ENCODE assay signal across 12 mouse cellular contexts in the genomic region with DNA sequence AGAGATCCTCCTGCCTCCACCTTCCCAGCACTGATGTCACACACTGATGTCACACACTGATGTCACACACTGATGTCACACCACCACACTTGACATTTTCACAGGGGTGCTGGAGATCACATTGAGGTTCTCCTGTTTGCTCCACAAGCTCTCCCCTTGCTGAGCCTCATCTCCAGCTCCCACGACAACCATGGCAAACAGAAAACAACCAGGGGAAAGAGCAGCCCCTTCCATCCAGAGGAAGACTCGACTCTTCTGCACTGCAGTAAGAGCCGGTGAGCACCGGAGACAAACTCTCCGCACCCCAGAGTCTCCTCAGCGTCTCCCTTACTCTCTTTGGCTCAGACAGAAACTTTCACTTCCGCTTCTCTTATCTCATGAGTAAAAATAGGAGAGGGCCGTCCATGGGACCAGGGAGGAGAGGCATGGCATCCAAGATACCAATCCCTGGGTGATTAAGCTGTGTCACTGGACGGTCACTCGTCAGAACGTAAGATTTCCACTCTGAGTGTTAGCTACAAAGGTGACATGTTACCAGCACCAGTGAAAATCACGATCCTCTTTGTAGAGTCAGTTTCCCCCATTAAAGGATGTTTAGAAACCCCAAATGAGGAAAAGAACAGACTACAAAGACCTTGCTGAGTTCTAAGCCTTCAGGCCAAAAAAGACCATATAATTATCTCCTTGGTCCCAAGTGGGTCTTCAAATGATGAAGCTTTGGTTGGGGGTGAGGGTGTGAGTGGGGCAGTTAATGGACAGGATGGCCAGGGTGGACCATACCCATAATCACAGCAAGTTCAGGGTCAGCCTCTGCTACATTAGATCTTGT.
DNase-seq lines count a peak whose midpoint lies in the region; ATAC-seq and TF ChIP-seq lines count a peak whose summit lies in the region.
"Had no signal": no experiment of that assay in that cellular context is flagged by ENCODE, and none has a peak within 500 bp of the region (broad histone marks: within the 10 kb centered on the region; RNA-seq: fewer than 3 reads in every experiment).

No protein-coding gene starts in this region.

- H3K27me3 ChIP-seq in heart, adult 2 months (ENCODE audit: control insufficient read depth, insufficient read depth, low read length): no peaks in the 10 kb centered on the region
- H3K27me3 ChIP-seq in forebrain, embryonic 16.5 days (replicated peaks; ENCODE audit: control insufficient read depth, insufficient read depth, low read length): no peaks in the 10 kb centered on the region
- no peaks in the 10 kb centered on the region for H3K27me3 ChIP-seq in cerebellum, adult 2 months (ENCODE audit: control insufficient read depth, insufficient read depth, low read length)
- H3K27me3 ChIP-seq in forebrain, embryonic 11.5 days (ENCODE audit: control insufficient read depth, insufficient read depth, low read length): no peaks in the 10 kb centered on the region
- H3K27me3 ChIP-seq: embryonic facial prominence, embryonic 13.5 days; lung, embryonic 15.5 days had no signal

- H3K4me1 ChIP-seq in heart, adult 2 months (ENCODE audit: control insufficient read depth, insufficient read depth, low read length): peaks cover 7% of the 10 kb centered on the region
- peaks cover 6% of the 10 kb centered on the region; the same call in 1 of the 2 replicates for H3K4me1 ChIP-seq in forebrain, embryonic 16.5 days (replicated peaks; ENCODE audit: control insufficient read depth, insufficient read depth, low read length)
- H3K4me1 ChIP-seq in cerebellum, adult 2 months (ENCODE audit: control insufficient read depth, insufficient read depth, low read length): no peaks in the 10 kb centered on the region
- H3K4me1 ChIP-seq in forebrain, embryonic 11.5 days (replicated peaks; ENCODE audit: control insufficient read depth, insufficient read depth, low read length): no peaks in the 10 kb centered on the region

- ATAC-seq in CD4-positive, CD25-positive, alpha-beta regulatory T cell, adult 4 months: peak; percentile 62
- ATAC-seq in hematopoietic stem cell, adult 5-6 weeks (replicated peaks in 1 of 2; ENCODE audit: insufficient read depth in 1 of 2, low FRiP score in 2 of 2, low TSS enrichment in 1 of 2, low read depth in 1 of 2, poor library complexity in 2 of 2, severe bottlenecking in 2 of 2): peak; percentile 25 to 30; a peak in 2 of 4 replicates
- ATAC-seq in forebrain, embryonic 16.5 days: no peak
- ATAC-seq in forebrain, embryonic 11.5 days (replicated peaks; ENCODE audit: low FRiP score): no peak

- no peak for TF ChIP-seq EP300 in heart, adult 2 months (IDR thresholded peaks at IDR 0.05; ENCODE audit: insufficient read depth, low read depth, low read length)

- no peaks in the 10 kb centered on the region for H3K9me3 ChIP-seq in forebrain, embryonic 16.5 days (ENCODE audit: control insufficient read depth, low read length)
- H3K9me3 ChIP-seq in forebrain, embryonic 11.5 days (ENCODE audit: control insufficient read depth, low read length): no peaks in the 10 kb centered on the region
- H3K9me3 ChIP-seq: embryonic facial prominence, embryonic 13.5 days; lung, embryonic 15.5 days had no signal

- TF ChIP-seq CTCF in heart, adult 2 months (IDR thresholded peaks at IDR 0.05): no peak
- TF ChIP-seq CTCF in cerebellum, adult 2 months (IDR thresholded peaks at IDR 0.05; ENCODE audit: borderline replicate concordance, insufficient read depth, low read depth, low read length): no peak

- H3K4me3 ChIP-seq in heart, adult 2 months: no peak overlapping the region; the same call in 1 of the 2 replicates
- H3K4me3 ChIP-seq in forebrain, embryonic 16.5 days (replicated peaks; ENCODE audit: low read length): no peak overlapping the region
- H3K4me3 ChIP-seq in cerebellum, adult 2 months (replicated peaks; ENCODE audit: insufficient read depth, low read depth, low read length): no peak overlapping the region
- no peak overlapping the region for H3K4me3 ChIP-seq in forebrain, embryonic 11.5 days (ENCODE audit: low read depth, low read length)
- H3K4me3 ChIP-seq: embryonic facial prominence, embryonic 13.5 days; lung, embryonic 15.5 days had no signal

- peak overlapping the region; percentile 50; the same call in 1 of the 2 replicates for H3K9ac ChIP-seq in heart, adult 2 months (ENCODE audit: low read depth, low read length)
- no peak overlapping the region for H3K9ac ChIP-seq in forebrain, embryonic 16.5 days (replicated peaks; ENCODE audit: low read depth, low read length)
- H3K9ac ChIP-seq in forebrain, embryonic 11.5 days (ENCODE audit: low read length): no peak overlapping the region
- H3K9ac ChIP-seq: embryonic facial prominence, embryonic 13.5 days; lung, embryonic 15.5 days had no signal

- peak overlapping the region; percentile 40 for H3K27ac ChIP-seq in heart, adult 2 months
- H3K27ac ChIP-seq in forebrain, embryonic 16.5 days (ENCODE audit: low read length): no peak overlapping the region
- no peak overlapping the region for H3K27ac ChIP-seq in cerebellum, adult 2 months (ENCODE audit: insufficient read depth, low read length)
- H3K27ac ChIP-seq in forebrain, embryonic 11.5 days (ENCODE audit: low read depth, low read length): no peak overlapping the region
- H3K27ac ChIP-seq: embryonic facial prominence, embryonic 13.5 days; lung, embryonic 15.5 days had no signal

- H3K36me3 ChIP-seq in heart, adult 2 months (ENCODE audit: control insufficient read depth, insufficient read depth, low read length): no peaks in the 10 kb centered on the region
- H3K36me3 ChIP-seq in forebrain, embryonic 16.5 days (ENCODE audit: control insufficient read depth, insufficient read depth): no peaks in the 10 kb centered on the region
- H3K36me3 ChIP-seq in forebrain, embryonic 11.5 days (ENCODE audit: control insufficient read depth, insufficient read depth, low read length): no peaks in the 10 kb centered on the region
- H3K36me3 ChIP-seq: embryonic facial prominence, embryonic 13.5 days; lung, embryonic 15.5 days had no signal

- DNase-seq in heart, adult 2 months: peak in 1 of 2 experiments; percentile 39
- no peak for DNase-seq in heart, postnatal 14 days
- peak; percentile 47 to 58 for DNase-seq in natural killer cell, adult 2 months (ENCODE audit: low spot score in 2 of 2)
- no peak for DNase-seq in cerebellum, adult 2 months
- DNase-seq in forebrain, embryonic 11.5 days (ENCODE audit: low spot score): no peak
- DNase-seq: cerebellum, adult 18-20 months; kidney, adult 8-10 months had no signal

- intact Hi-C loops in heart, adult 2 months (cut with DNase I): no loop called here
- intact Hi-C loops in heart, postnatal 14 days (cut with DNase I): no loop called here

- 12% methylated on average over 12 of the region's 12 CpGs for WGBS in heart, adult 2 months
- WGBS in forebrain, embryonic 16.5 days: 90% methylated on average over 12 of the region's 12 CpGs
- WGBS in cerebellum, adult 2 months: 90% methylated on average over 12 of the region's 12 CpGs
- 84% methylated on average over 12 of the region's 12 CpGs for WGBS in forebrain, embryonic 11.5 days

- 0 out of 2 replicates have a peak, but pooled peaks have one; percentile 18 for TF ChIP-seq POLR2A in heart, adult 2 months (IDR thresholded peaks at IDR 0.05; ENCODE audit: insufficient read depth, low read depth, low read length)
- no peak for TF ChIP-seq POLR2A in cerebellum, adult 2 months (IDR thresholded peaks at IDR 0.05; ENCODE audit: borderline replicate concordance, insufficient read depth, low read length)

- H3K4me2 ChIP-seq in forebrain, embryonic 16.5 days (ENCODE audit: low read length): no peak overlapping the region
- H3K4me2 ChIP-seq in forebrain, embryonic 11.5 days (ENCODE audit: low read depth, low read length, severe bottlenecking): no peak overlapping the region
- H3K4me2 ChIP-seq: embryonic facial prominence, embryonic 13.5 days; lung, embryonic 15.5 days had no signal

- H3K79me2 ChIP-seq in heart, adult 2 months (replicated peaks; ENCODE audit: control insufficient read depth, insufficient read depth, low read length): no peaks in the 10 kb centered on the region

Comparison
In these comparisons a context has a peak if more than half of its experiments do, and no peak if none do; other contexts are left out.
1. DNase-seq: peak in natural killer cell, adult 2 months (2 of 2); none in heart, postnatal 14 days (0 of 2), cerebellum, adult 2 months (0 of 2) and forebrain, embryonic 11.5 days (single experiment).
2. ATAC-seq: peak in CD4-positive, CD25-positive, alpha-beta regulatory T cell, adult 4 months (single experiment) and hematopoietic stem cell, adult 5-6 weeks (2 of 2); none in forebrain, embryonic 16.5 days (single experiment) and forebrain, embryonic 11.5 days (single experiment).